8 mouse cellular contexts compared by ENCODE assay signal in genomic region chr2:128816916-128817315, GRCm38 (mm10). TPM values are rescaled to one million over a fixed set of nuclear protein-coding genes. Genes with fewer than 3 reads are reported as not detected.
DNase-seq lines count a peak whose midpoint lies in the region; ATAC-seq and TF ChIP-seq lines count a peak whose summit lies in the region.

No protein-coding gene starts in this region.

- ATAC-seq in embryonic facial prominence, embryonic 14.5 days (ENCODE audit: low read depth): no peak
- no peak for ATAC-seq in intestine, embryonic 15.5 days

- H3ac ChIP-seq in myocyte (ENCODE audit: control insufficient read depth, insufficient read length): no peak overlapping the region

- H3K9ac ChIP-seq in embryonic facial prominence, embryonic 14.5 days (ENCODE audit: low read depth, low read length): peak overlapping the region; percentile 43; the same call in 1 of the 2 replicates
- no peak overlapping the region for H3K9ac ChIP-seq in intestine, embryonic 15.5 days

- 0 out of 2 replicates have a peak, but pooled peaks cover 6% of the 10 kb centered on the region for H3K4me1 ChIP-seq in embryonic facial prominence, embryonic 14.5 days (ENCODE audit: control insufficient read depth, insufficient read depth, low read length)
- H3K4me1 ChIP-seq in intestine, embryonic 15.5 days (replicated peaks): 0 out of 2 replicates have a peak, but pooled peaks cover 15% of the 10 kb centered on the region

- no peak for DNase-seq in layer of hippocampus, adult 2 months (ENCODE audit: low spot score in 2 of 2)
- no peak for DNase-seq in layer of hippocampus, adult 8-10 months (ENCODE audit: low spot score in 2 of 2)
- no peak for DNase-seq in embryonic facial prominence, embryonic 14.5 days (ENCODE audit: low spot score)
- no peak for DNase-seq in adrenal gland, postnatal 14 days
- no peak for DNase-seq in frontal cortex, postnatal 25 days (ENCODE audit: low spot score in 2 of 2)
- DNase-seq in layer of hippocampus, adult 11-12 months (ENCODE audit: low spot score): no peak

- WGBS in embryonic facial prominence, embryonic 14.5 days: 35% methylated on average over 6 of the region's 6 CpGs
- WGBS in intestine, embryonic 15.5 days: 40% methylated on average over 6 of the region's 6 CpGs

- peak overlapping the region; percentile 73 for H3K4me2 ChIP-seq in embryonic facial prominence, embryonic 14.5 days (ENCODE audit: low read depth, low read length)
- peak overlapping the region; percentile 78 for H3K4me2 ChIP-seq in intestine, embryonic 15.5 days (replicated peaks)
- H3K4me2 ChIP-seq in myocyte (ENCODE audit: low read depth): peak overlapping the region; percentile 98

- H3K36me3 ChIP-seq in embryonic facial prominence, embryonic 14.5 days (ENCODE audit: control insufficient read depth, insufficient read depth, low read length): no peaks in the 10 kb centered on the region
- no peaks in the 10 kb centered on the region for H3K36me3 ChIP-seq in intestine, embryonic 15.5 days
- no peaks in the 10 kb centered on the region for H3K36me3 ChIP-seq in myocyte (ENCODE audit: control insufficient read depth, insufficient read depth)

- peak overlapping the region; percentile 93 for H3K4me3 ChIP-seq in layer of hippocampus, adult 2 months
- peak overlapping the region; percentile 73 for H3K4me3 ChIP-seq in embryonic facial prominence, embryonic 14.5 days (ENCODE audit: low read depth, low read length)
- H3K4me3 ChIP-seq in intestine, embryonic 15.5 days (replicated peaks): peak overlapping the region; percentile 14; the same call in 1 of the 2 replicates
- peak overlapping the region; percentile 90 for H3K4me3 ChIP-seq in myocyte

- H3K9me3 ChIP-seq in embryonic facial prominence, embryonic 14.5 days (ENCODE audit: control insufficient read depth, low read length): no peaks in the 10 kb centered on the region
- H3K9me3 ChIP-seq in intestine, embryonic 15.5 days: no peaks in the 10 kb centered on the region

- H3K27ac ChIP-seq in layer of hippocampus, adult 2 months: peak overlapping the region; percentile 85
- peak overlapping the region; percentile 87; the same call in 1 of the 2 replicates for H3K27ac ChIP-seq in embryonic facial prominence, embryonic 14.5 days (replicated peaks; ENCODE audit: low read depth, low read length)
- H3K27ac ChIP-seq in intestine, embryonic 15.5 days: peak overlapping the region; percentile 18; the same call in 1 of the 2 replicates

- peaks cover 34% of the 10 kb centered on the region for H3K79me2 ChIP-seq in myocyte (ENCODE audit: control insufficient read depth, insufficient read depth)

- TF ChIP-seq POLR2A in myocyte (IDR thresholded peaks at IDR 0.05; ENCODE audit: insufficient read length, low read depth): no peak

- no peaks in the 10 kb centered on the region for H3K27me3 ChIP-seq in embryonic facial prominence, embryonic 14.5 days (replicated peaks; ENCODE audit: control insufficient read depth, insufficient read depth, low read length)
- no peaks in the 10 kb centered on the region for H3K27me3 ChIP-seq in intestine, embryonic 15.5 days (replicated peaks)
- H3K27me3 ChIP-seq in myocyte (ENCODE audit: control insufficient read depth, insufficient read depth, insufficient read length): no peaks in the 10 kb centered on the region

- no peak for TF ChIP-seq CTCF in layer of hippocampus, adult 2 months (conservative IDR thresholded peaks at IDR 0.05)

TF ChIP-seq in myocyte, 11 proteins besides CTCF, POLR2A, EP300 and RAD21:
- TF ChIP-seq E2F4 (IDR thresholded peaks at IDR 0.05; ENCODE audit: insufficient read depth) (no peak), MYOG (IDR thresholded peaks at IDR 0.05; ENCODE audit: control insufficient read depth in 1 of 3, insufficient read depth in 1 of 3, insufficient read length in 2 of 3, low read depth in 2 of 3) (no peak), TCF12 (IDR thresholded peaks at IDR 0.05; ENCODE audit: insufficient read depth, poor library complexity, severe bottlenecking) (no peak), TCF3 (IDR thresholded peaks at IDR 0.05; ENCODE audit: insufficient read length, low read depth) (no peak), SRF (IDR thresholded peaks at IDR 0.05; ENCODE audit: control insufficient read depth, insufficient read length, low read depth) (no peak), USF1 (IDR thresholded peaks at IDR 0.05; ENCODE audit: low read depth) (no peak), MAX (IDR thresholded peaks at IDR 0.05; ENCODE audit: low read depth) (no peak), CEBPB (IDR thresholded peaks at IDR 0.05; ENCODE audit: insufficient read depth, poor library complexity, severe bottlenecking) (no peak)

RNA-seq across cellular contexts. Expression of gene Tmem87b, which starts 1.0 kb away (rescaled TPM):
- total RNA-seq in layer of hippocampus, adult 2 months (2021): 10 to 100 TPM; 34.7 to 36.3 TPM
- total RNA-seq in layer of hippocampus, adult 8-10 months (2022): 10 to 100 TPM; 35.7 to 40.6 (median 37.7) TPM
- 26.8 and 28.4 TPM in 2 replicates for polyA plus RNA-seq in embryonic facial prominence, embryonic 14.5 days (2014; fragmentation: Nextera tagmentation; extraction: Ambion mirVana)
- 46.1 and 50.7 TPM in 2 replicates for polyA plus RNA-seq in intestine, embryonic 15.5 days (2015; fragmentation: Nextera tagmentation; extraction: Ambion mirVana)
- 5.4 TPM for polyA plus RNA-seq in myocyte (2012; fragmentation: generic; extraction: Trizol)
- 35.0 and 40.6 TPM in 2 replicates for total RNA-seq in adrenal gland, postnatal 14 days (2021)

RNA-seq across cellular contexts. Expression of gene Fbln7, which starts 45.9 kb away (rescaled TPM):
- total RNA-seq in layer of hippocampus, adult 2 months (2021): 1 to 10 TPM in 1 of 2 experiments, under 1 TPM in 1; 0.61 to 1.0 TPM
- 1 to 10 TPM; 1.0 to 2.1 (median 1.9) TPM for total RNA-seq in layer of hippocampus, adult 8-10 months (2022)
- 9.1 and 9.8 TPM in 2 replicates for polyA plus RNA-seq in embryonic facial prominence, embryonic 14.5 days (2014; fragmentation: Nextera tagmentation; extraction: Ambion mirVana)
- polyA plus RNA-seq in intestine, embryonic 15.5 days (2015; fragmentation: Nextera tagmentation; extraction: Ambion mirVana): 8.8 and 9.9 TPM in 2 replicates
- 0.19 TPM for polyA plus RNA-seq in myocyte (2012; fragmentation: generic; extraction: Trizol)
- 2.9 and 3.8 TPM in 2 replicates for total RNA-seq in adrenal gland, postnatal 14 days (2021)

Comparison
In these comparisons a context has a peak if more than half of its experiments do, and no peak if none do; other contexts are left out.
1. H3K27ac ChIP-seq: peak in every context shown above with its lines; median percentile 87 in embryonic facial prominence, embryonic 14.5 days; 85 in layer of hippocampus, adult 2 months; 18 in intestine, embryonic 15.5 days.
2. H3K4me3 ChIP-seq: peak in every context shown above with its lines; median percentile 93 in layer of hippocampus, adult 2 months; 90 in myocyte; 73 in embryonic facial prominence, embryonic 14.5 days; 14 in intestine, embryonic 15.5 days.